Mouse (Mus musculus): ENCODE measurements at regions not wholly inside any gene's neighbourhood (a gene's known extent, or its start where the extent isn't known, plus 50 kb on each side); places are given as distances from the start of the nearest gene placed in this dataset.

DNA sequence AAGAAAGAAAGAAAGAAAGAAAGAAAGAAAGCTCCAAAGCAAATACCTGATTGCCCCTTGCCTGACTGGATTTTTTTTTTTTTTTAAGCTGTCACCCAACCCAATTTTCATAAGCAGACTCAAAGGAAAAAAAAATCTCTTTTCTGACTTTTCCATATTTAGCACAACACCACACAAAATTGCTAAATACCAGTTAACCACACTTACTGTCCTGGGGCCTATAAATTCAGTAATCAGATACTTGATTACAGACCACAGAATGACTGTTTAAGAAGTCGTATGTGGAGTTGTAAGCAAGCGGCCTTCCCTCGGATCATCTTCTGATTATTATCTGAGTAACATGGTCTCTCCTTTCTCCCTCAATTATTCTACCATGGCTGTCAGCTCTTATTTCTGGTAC lies 263.3 kb upstream of the Gm15217 start:
- Histone ChIP-seq H3K4me1 (ENCODE audit: insufficient read depth, low read length) (no peaks in the 10 kb centered on the region), H3K4me3 (ENCODE audit: low read length) (no peak overlapping the region), H3K9ac (replicated peaks; ENCODE audit: low read length) (no peak overlapping the region), H3K27me3 (ENCODE audit: insufficient read depth, low read length) (no peaks in the 10 kb centered on the region), H3K36me3 (ENCODE audit: insufficient read depth, low read length) (no peaks in the 10 kb centered on the region), H3K9me3 (ENCODE audit: low read length) (no peaks in the 10 kb centered on the region), H3K27ac (no peak overlapping the region), H3K4me2 (ENCODE audit: low read depth, low read length) (no peak overlapping the region)
- TF ChIP-seq CTCF (IDR thresholded peaks at IDR 0.05; ENCODE audit: low read depth): no peak
- WGBS: 84% methylated on average over 3 of the region's 3 CpGs
- ATAC-seq (no peak), DNase-seq (ENCODE audit: low spot score) (no peak)

DNA sequence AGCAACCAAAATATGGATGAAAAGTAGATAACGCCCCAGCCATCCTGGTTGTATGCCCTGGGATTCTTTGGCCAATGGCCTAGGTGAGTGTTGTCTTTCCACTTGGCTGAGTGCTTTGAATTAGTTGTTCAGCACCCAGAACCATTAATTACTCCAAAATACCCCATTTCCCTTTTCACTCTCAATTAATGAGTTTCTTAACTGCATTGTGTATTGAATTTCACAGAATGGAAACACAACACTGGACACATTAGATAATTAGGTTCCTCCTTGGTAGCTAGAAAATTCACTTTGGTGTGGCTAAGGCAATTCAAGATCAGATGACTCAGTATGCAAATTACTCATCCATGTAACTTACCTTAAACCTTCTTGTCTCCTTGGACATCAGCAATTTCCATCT lies 252.7 kb upstream of the Gm15217 start:
- Histone ChIP-seq H3K9me3 (ENCODE audit: low read length) (no peaks in the 10 kb centered on the region), H3K4me2 (ENCODE audit: low read depth, low read length) (no peak overlapping the region), H3K36me3 (ENCODE audit: insufficient read depth, low read length) (no peaks in the 10 kb centered on the region), H3K27ac (no peak overlapping the region), H3K9ac (replicated peaks; ENCODE audit: low read length) (no peak overlapping the region), H3K4me1 (ENCODE audit: insufficient read depth, low read length) (no peaks in the 10 kb centered on the region), H3K4me3 (ENCODE audit: low read length) (no peak overlapping the region), H3K27me3 (ENCODE audit: insufficient read depth, low read length) (no peaks in the 10 kb centered on the region)
- DNase-seq (ENCODE audit: low spot score) (no peak), ATAC-seq (no peak)
- no peak for TF ChIP-seq CTCF (IDR thresholded peaks at IDR 0.05; ENCODE audit: low read depth)
- WGBS: 70% methylated on average over 1 of the region's 1 CpGs

DNA sequence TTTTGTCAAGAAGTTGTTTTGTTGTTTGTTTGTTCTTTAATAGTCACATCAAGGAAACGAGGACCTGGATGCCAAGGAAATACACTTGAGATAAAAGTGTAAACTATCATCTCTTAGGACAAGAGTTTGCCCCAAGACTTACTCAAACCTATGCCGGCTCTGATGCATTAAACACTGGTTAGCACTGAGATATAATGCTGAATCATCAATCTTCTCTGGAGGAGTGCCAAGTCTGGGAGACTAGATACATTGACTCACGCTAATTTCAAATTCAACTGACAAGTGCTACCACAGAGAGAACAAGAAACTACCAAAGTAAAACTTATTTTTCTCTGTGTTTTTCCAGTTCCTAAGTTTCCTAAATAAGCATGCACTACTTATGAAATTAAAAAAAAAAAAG lies 249.5 kb upstream of the Gm15217 start:
- no peaks in the 10 kb centered on the region for H3K9me3 ChIP-seq (ENCODE audit: low read length)
- no peak for ATAC-seq
- no peak overlapping the region for H3K4me3 ChIP-seq (ENCODE audit: low read length)
- no peak overlapping the region for H3K9ac ChIP-seq (replicated peaks; ENCODE audit: low read length)
- no peaks in the 10 kb centered on the region for H3K27me3 ChIP-seq (ENCODE audit: insufficient read depth, low read length)
- no peak overlapping the region for H3K4me2 ChIP-seq (ENCODE audit: low read depth, low read length)
- TF ChIP-seq CTCF (IDR thresholded peaks at IDR 0.05; ENCODE audit: low read depth): no peak
- H3K27ac ChIP-seq: no peak overlapping the region
- H3K36me3 ChIP-seq (ENCODE audit: insufficient read depth, low read length): no peaks in the 10 kb centered on the region
- 50% methylated on average over 3 of the region's 3 CpGs for WGBS
- DNase-seq (ENCODE audit: low spot score): peak; percentile 36
- H3K4me1 ChIP-seq (ENCODE audit: insufficient read depth, low read length): no peaks in the 10 kb centered on the region

DNA sequence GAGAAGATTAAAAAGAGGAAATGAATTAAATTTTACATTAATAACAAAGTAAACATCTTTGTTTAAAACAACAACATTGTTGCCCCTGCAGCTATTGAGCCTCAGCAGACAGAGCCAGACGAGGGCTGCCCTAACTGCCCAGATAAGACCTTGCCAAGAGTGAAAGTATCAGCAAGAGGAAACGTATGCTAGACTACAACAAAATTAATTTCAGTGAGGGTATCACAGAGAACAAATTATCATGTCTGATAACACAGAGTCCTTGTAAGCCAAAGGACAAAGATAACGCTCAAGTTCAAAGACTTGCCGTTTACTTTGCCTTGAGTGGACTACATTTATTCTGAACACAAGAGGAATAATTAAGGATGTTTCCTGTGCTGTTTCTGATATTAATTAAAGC lies 235.0 kb upstream of the Gm15217 start:
- Histone ChIP-seq H3K4me2 (ENCODE audit: low read depth, low read length) (no peak overlapping the region), H3K4me3 (ENCODE audit: low read length) (no peak overlapping the region), H3K4me1 (ENCODE audit: insufficient read depth, low read length) (no peaks in the 10 kb centered on the region), H3K27me3 (ENCODE audit: insufficient read depth, low read length) (no peaks in the 10 kb centered on the region), H3K9ac (replicated peaks; ENCODE audit: low read length) (no peak overlapping the region), H3K9me3 (ENCODE audit: low read length) (no peaks in the 10 kb centered on the region), H3K36me3 (ENCODE audit: insufficient read depth, low read length) (no peaks in the 10 kb centered on the region), H3K27ac (no peak overlapping the region)
- no peak for TF ChIP-seq CTCF (IDR thresholded peaks at IDR 0.05; ENCODE audit: low read depth)
- ATAC-seq: no peak
- no peak for DNase-seq (ENCODE audit: low spot score)
- 40% methylated on average over 4 of the region's 4 CpGs for WGBS

DNA sequence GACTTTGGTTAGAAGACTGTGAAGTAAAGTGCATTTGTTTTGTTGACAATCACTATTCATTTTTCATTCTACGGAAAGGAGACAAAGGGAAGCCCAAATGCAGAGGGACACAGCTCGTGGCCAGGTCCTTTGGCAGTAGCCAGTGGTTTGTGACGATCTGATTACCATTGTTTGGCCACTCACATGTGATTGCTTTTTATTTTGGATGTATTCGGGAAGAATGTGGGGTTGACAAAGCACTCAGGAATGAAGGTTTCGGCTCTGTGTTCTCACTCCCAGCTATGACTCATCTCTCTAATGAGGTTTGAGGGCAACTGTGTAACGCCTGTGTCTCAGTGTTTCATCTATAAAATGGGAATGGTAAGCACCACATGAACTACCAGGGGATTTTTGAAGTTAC lies 234.5 kb upstream of the Gm15217 start:
- no peak for ATAC-seq

DNA sequence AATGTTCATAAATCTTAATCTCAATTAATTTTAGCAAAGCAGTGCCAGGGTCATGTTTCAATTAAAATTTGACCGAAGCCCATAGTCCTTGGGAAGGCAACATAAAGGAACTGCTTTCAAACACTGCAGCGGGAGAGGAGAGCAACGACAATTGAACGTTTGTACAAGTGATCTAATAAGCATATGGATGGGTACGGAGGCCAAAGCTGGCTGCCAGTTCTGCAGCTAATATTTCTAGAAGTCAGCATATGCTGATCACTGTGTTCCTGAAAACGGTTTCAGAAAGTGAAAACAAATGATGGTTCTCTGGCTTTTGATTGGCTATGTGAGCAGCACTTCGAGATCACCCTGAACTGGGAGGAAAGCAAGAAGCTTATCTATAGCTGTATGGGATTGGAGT lies 233.6 kb upstream of the Gm15217 start:
- Histone ChIP-seq H3K4me3 (ENCODE audit: low read length) (no peak overlapping the region), H3K9ac (replicated peaks; ENCODE audit: low read length) (no peak overlapping the region), H3K9me3 (ENCODE audit: low read length) (no peaks in the 10 kb centered on the region), H3K4me2 (ENCODE audit: low read depth, low read length) (peak overlapping the region; percentile 33), H3K27me3 (ENCODE audit: insufficient read depth, low read length) (no peaks in the 10 kb centered on the region), H3K27ac (no peak overlapping the region), H3K36me3 (ENCODE audit: insufficient read depth, low read length) (no peaks in the 10 kb centered on the region), H3K4me1 (ENCODE audit: insufficient read depth, low read length) (no peaks in the 10 kb centered on the region)
- TF ChIP-seq CTCF (IDR thresholded peaks at IDR 0.05; ENCODE audit: low read depth): no peak
- WGBS: 21% methylated on average over 7 of the region's 7 CpGs
- DNase-seq (ENCODE audit: low spot score) (no peak), ATAC-seq (no peak)

More for the DNA sequence above, 234.5 kb upstream of the Gm15217 start:
- H3K27ac ChIP-seq: no peak overlapping the region
- no peak overlapping the region for H3K4me3 ChIP-seq (ENCODE audit: low read length)
- no peak for DNase-seq (ENCODE audit: low spot score)
- H3K9me3 ChIP-seq (ENCODE audit: low read length): no peaks in the 10 kb centered on the region
- H3K4me1 ChIP-seq (ENCODE audit: insufficient read depth, low read length): no peaks in the 10 kb centered on the region
- 25% methylated on average over 6 of the region's 6 CpGs for WGBS
- H3K36me3 ChIP-seq (ENCODE audit: insufficient read depth, low read length): no peaks in the 10 kb centered on the region
- no peak overlapping the region for H3K9ac ChIP-seq (replicated peaks; ENCODE audit: low read length)
- no peak overlapping the region for H3K4me2 ChIP-seq (ENCODE audit: low read depth, low read length)
- no peak for TF ChIP-seq CTCF (IDR thresholded peaks at IDR 0.05; ENCODE audit: low read depth)
- no peaks in the 10 kb centered on the region for H3K27me3 ChIP-seq (ENCODE audit: insufficient read depth, low read length)

DNA sequence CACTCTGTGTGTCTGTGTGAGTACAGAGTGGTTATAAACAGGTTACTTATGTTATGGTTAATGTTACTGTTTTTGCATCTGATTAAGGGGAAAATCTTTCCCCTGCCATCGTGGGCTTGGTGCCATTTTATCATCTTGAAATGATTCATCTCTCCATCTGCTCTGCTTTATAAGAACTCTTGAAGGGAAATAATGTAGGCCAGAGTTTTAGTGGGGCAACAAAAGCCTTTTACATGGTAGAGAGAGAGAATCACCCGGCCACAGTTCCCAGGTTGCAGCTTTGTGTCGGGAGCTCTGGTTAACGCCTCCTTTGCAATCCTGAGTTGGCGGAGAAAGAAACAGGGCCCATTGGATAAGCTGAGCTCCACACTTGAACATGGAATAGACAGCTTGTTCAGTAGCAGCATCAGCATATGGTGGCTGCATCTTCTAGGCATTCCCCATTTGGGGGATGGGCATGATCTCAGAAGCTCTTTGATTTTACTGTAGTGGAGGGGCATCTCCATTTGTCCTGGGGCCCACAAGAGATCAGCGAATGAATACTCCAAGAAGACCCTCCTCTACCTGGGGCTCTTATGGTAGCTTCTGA lies 230.0 kb upstream of the Gm15217 start:
- Histone ChIP-seq H3K9me3 (ENCODE audit: low read length) (no peaks in the 10 kb centered on the region), H3K27me3 (ENCODE audit: insufficient read depth, low read length) (no peaks in the 10 kb centered on the region), H3K9ac (replicated peaks; ENCODE audit: low read length) (no peak overlapping the region), H3K36me3 (ENCODE audit: insufficient read depth, low read length) (no peaks in the 10 kb centered on the region), H3K4me3 (ENCODE audit: low read length) (no peak overlapping the region), H3K4me1 (ENCODE audit: insufficient read depth, low read length) (no peaks in the 10 kb centered on the region), H3K4me2 (ENCODE audit: low read depth, low read length) (no peak overlapping the region), H3K27ac (no peak overlapping the region)
- WGBS: 77% methylated on average over 6 of the region's 6 CpGs
- ATAC-seq (no peak), DNase-seq (ENCODE audit: low spot score) (no peak)
- TF ChIP-seq CTCF (IDR thresholded peaks at IDR 0.05; ENCODE audit: low read depth): no peak

All from hindbrain, postnatal 0 days (tissue).